Comparison of ENCODE assay signal across 20 mouse cellular contexts in genomic region chr8:78651670-78652069, GRCm38 (mm10).
A peak's percentile ranks its signal among the peaks of the same experiment; 100 is the strongest.
DNase-seq lines count a peak whose midpoint lies in the region; ATAC-seq and TF ChIP-seq lines count a peak whose summit lies in the region.
"Had no signal": no experiment of that assay in that cellular context is flagged by ENCODE, and none has a peak within 500 bp of the region (broad histone marks: within the 10 kb centered on the region; RNA-seq: fewer than 3 reads in every experiment).

No protein-coding gene starts in this region.

- no peaks in the 10 kb centered on the region for H3K27me3 ChIP-seq in intestine, postnatal 0 days (replicated peaks; ENCODE audit: control insufficient read depth, insufficient read depth, low read length)
- no peaks in the 10 kb centered on the region for H3K27me3 ChIP-seq in intestine, embryonic 15.5 days (replicated peaks)
- no peaks in the 10 kb centered on the region for H3K27me3 ChIP-seq in lung, postnatal 0 days (replicated peaks; ENCODE audit: insufficient read depth, low read length)
- H3K27me3 ChIP-seq in MEL (ENCODE audit: control insufficient read depth in 1 of 2, insufficient read depth in 2 of 2, low read length in 2 of 2), result no peaks in the 10 kb centered on the region
- H3K27me3 ChIP-seq in heart, embryonic 12.5 days (replicated peaks), result no peaks in the 10 kb centered on the region
- H3K27me3 ChIP-seq: hindbrain, embryonic 13.5 days; midbrain, embryonic 13.5 days; neural tube, embryonic 13.5 days had no signal

- WGBS in intestine, postnatal 0 days, result 79% methylated on average over 3 of the region's 3 CpGs
- WGBS in intestine, embryonic 15.5 days, result 87% methylated on average over 3 of the region's 3 CpGs
- 78% methylated on average over 3 of the region's 3 CpGs for WGBS in lung, postnatal 0 days
- WGBS in heart, embryonic 12.5 days, result 77% methylated on average over 3 of the region's 3 CpGs

- no peak for TF ChIP-seq POLR2A in MEL (IDR thresholded peaks at IDR 0.05; ENCODE audit: control insufficient read depth in 1 of 2, insufficient read depth in 1 of 2, low read depth in 1 of 2, low read length in 2 of 2, poor library complexity in 1 of 2)

- no peaks in the 10 kb centered on the region for H3K36me3 ChIP-seq in intestine, postnatal 0 days (ENCODE audit: control insufficient read depth, insufficient read depth)
- H3K36me3 ChIP-seq in intestine, embryonic 15.5 days, result no peaks in the 10 kb centered on the region
- H3K36me3 ChIP-seq in lung, postnatal 0 days (ENCODE audit: insufficient read depth, low read length), result no peaks in the 10 kb centered on the region
- no peaks in the 10 kb centered on the region for H3K36me3 ChIP-seq in MEL (ENCODE audit: control insufficient read depth in 1 of 2, insufficient read depth in 2 of 2, low read length in 2 of 2)
- H3K36me3 ChIP-seq in heart, embryonic 12.5 days, result no peaks in the 10 kb centered on the region
- H3K36me3 ChIP-seq: hindbrain, embryonic 13.5 days; midbrain, embryonic 13.5 days; neural tube, embryonic 13.5 days had no signal

- no peaks in the 10 kb centered on the region for H3K9me3 ChIP-seq in intestine, postnatal 0 days (ENCODE audit: control insufficient read depth)
- H3K9me3 ChIP-seq in intestine, embryonic 15.5 days, result no peaks in the 10 kb centered on the region
- no peaks in the 10 kb centered on the region for H3K9me3 ChIP-seq in lung, postnatal 0 days (ENCODE audit: low read length)
- no peaks in the 10 kb centered on the region for H3K9me3 ChIP-seq in MEL (replicated peaks; ENCODE audit: insufficient read depth, low read length)
- no peaks in the 10 kb centered on the region for H3K9me3 ChIP-seq in heart, embryonic 12.5 days (replicated peaks)
- H3K9me3 ChIP-seq: hindbrain, embryonic 13.5 days; midbrain, embryonic 13.5 days; neural tube, embryonic 13.5 days had no signal

- no peak overlapping the region for H3K4me3 ChIP-seq in intestine, postnatal 0 days (ENCODE audit: low read depth, low read length)
- no peak overlapping the region for H3K4me3 ChIP-seq in intestine, embryonic 15.5 days (replicated peaks)
- H3K4me3 ChIP-seq in lung, postnatal 0 days (ENCODE audit: low read depth, low read length), result no peak overlapping the region
- H3K4me3 ChIP-seq in MEL (ENCODE audit: control insufficient read depth in 1 of 2, insufficient read depth in 1 of 2, low read depth in 2 of 2, low read length in 2 of 2), result no peak overlapping the region
- H3K4me3 ChIP-seq in heart, embryonic 12.5 days, result no peak overlapping the region
- H3K4me3 ChIP-seq: hindbrain, embryonic 13.5 days; midbrain, embryonic 13.5 days; myocyte; neural tube, embryonic 13.5 days had no signal

- no peaks in the 10 kb centered on the region; the same call in 1 of the 2 replicates for H3K4me1 ChIP-seq in intestine, postnatal 0 days (replicated peaks; ENCODE audit: control insufficient read depth, insufficient read depth, low read length)
- 0 out of 2 replicates have a peak, but pooled peaks cover 3% of the 10 kb centered on the region for H3K4me1 ChIP-seq in intestine, embryonic 15.5 days (replicated peaks)
- H3K4me1 ChIP-seq in lung, postnatal 0 days (ENCODE audit: insufficient read depth, low read depth, low read length), result no peaks in the 10 kb centered on the region; the same call in 1 of the 2 replicates
- no peaks in the 10 kb centered on the region for H3K4me1 ChIP-seq in MEL (ENCODE audit: control insufficient read depth in 1 of 2, insufficient read depth in 2 of 2, low read length in 2 of 2)
- H3K4me1 ChIP-seq in heart, embryonic 12.5 days (replicated peaks), result peaks cover 25% of the 10 kb centered on the region
- H3K4me1 ChIP-seq: neural tube, embryonic 13.5 days had no signal

- H3K4me2 ChIP-seq in intestine, postnatal 0 days (replicated peaks; ENCODE audit: low read depth), result no peak overlapping the region
- no peak overlapping the region for H3K4me2 ChIP-seq in intestine, embryonic 15.5 days (replicated peaks)
- no peak overlapping the region for H3K4me2 ChIP-seq in lung, postnatal 0 days (replicated peaks; ENCODE audit: low read depth, low read length)
- H3K4me2 ChIP-seq in heart, embryonic 12.5 days, result no peak overlapping the region
- H3K4me2 ChIP-seq: hindbrain, embryonic 13.5 days; midbrain, embryonic 13.5 days; neural tube, embryonic 13.5 days had no signal

- no peak for TF ChIP-seq EP300 in lung, postnatal 0 days (IDR thresholded peaks at IDR 0.05)
- no peak for TF ChIP-seq EP300 in MEL (IDR thresholded peaks at IDR 0.05; ENCODE audit: low read depth in 1 of 2, low read length in 2 of 2)

- no peak for ATAC-seq in intestine, postnatal 0 days
- no peak for ATAC-seq in intestine, embryonic 15.5 days
- ATAC-seq in lung, postnatal 0 days, result no peak
- ATAC-seq in heart, embryonic 12.5 days (ENCODE audit: insufficient number of reproducible peaks, low FRiP score), result no peak
- ATAC-seq: inflammation-experienced regulatory T-cells, adult 6 months; midbrain, embryonic 13.5 days had no signal

- TF ChIP-seq CTCF in intestine, postnatal 0 days (IDR thresholded peaks at IDR 0.05; ENCODE audit: low read depth), result peak; percentile 41
- peak; percentile 32 for TF ChIP-seq CTCF in lung, postnatal 0 days (IDR thresholded peaks at IDR 0.05)
- TF ChIP-seq CTCF in MEL (IDR thresholded peaks at IDR 0.05 in 2 of 3, conservative IDR thresholded peaks at IDR 0.05 in 1 of 3; ENCODE audit: control insufficient read depth in 1 of 3, insufficient read depth in 1 of 3, low read depth in 2 of 3, low read length in 3 of 3, poor library complexity in 1 of 3, severe bottlenecking in 1 of 3), result peak in 1 of 3 experiments; percentile 19; a peak in 1 of 6 replicates

- TF ChIP-seq RAD21 in MEL (IDR thresholded peaks at IDR 0.05; ENCODE audit: low read depth, low read length), result peak; percentile 3

- no peaks in the 10 kb centered on the region for H3K79me2 ChIP-seq in MEL (ENCODE audit: control insufficient read depth, insufficient read depth, low read length, poor library complexity)

- peak; percentile 33 for DNase-seq in lung, postnatal 0 days (ENCODE audit: low spot score)
- no peak for DNase-seq in lung, postnatal 25 days (ENCODE audit: low spot score)
- DNase-seq in MEL (ENCODE audit: low read depth, low spot score) (no peak), adipocyte (ENCODE audit: low spot score) (peak; percentile 10)
- DNase-seq: adrenal gland, adult 8-10 months; cerebellum, adult 11-12 months; cerebellum, postnatal 10 days; heart, adult 11 months; kidney, adult 8-10 months; kidney, postnatal 25 days; thymus, postnatal 36 days had no signal

- H3K9ac ChIP-seq in intestine, postnatal 0 days (ENCODE audit: low read depth, low read length), result no peak overlapping the region
- H3K9ac ChIP-seq in intestine, embryonic 15.5 days, result no peak overlapping the region
- H3K9ac ChIP-seq in lung, postnatal 0 days (replicated peaks; ENCODE audit: low read depth), result no peak overlapping the region
- H3K9ac ChIP-seq in MEL (ENCODE audit: control insufficient read depth, low read depth, low read length, poor library complexity, severe bottlenecking), result no peak overlapping the region
- no peak overlapping the region for H3K9ac ChIP-seq in heart, embryonic 12.5 days
- H3K9ac ChIP-seq: hindbrain, embryonic 13.5 days; liver, embryonic 14.5 days; midbrain, embryonic 13.5 days; neural tube, embryonic 13.5 days had no signal

- no peak overlapping the region for H3K27ac ChIP-seq in intestine, postnatal 0 days (ENCODE audit: low read depth, low read length)
- no peak overlapping the region for H3K27ac ChIP-seq in intestine, embryonic 15.5 days
- no peak overlapping the region for H3K27ac ChIP-seq in lung, postnatal 0 days (ENCODE audit: low read length)
- H3K27ac ChIP-seq in MEL (ENCODE audit: control insufficient read depth, low read depth, low read length), result no peak overlapping the region
- H3K27ac ChIP-seq in heart, embryonic 12.5 days (ENCODE audit: poor library complexity, severe bottlenecking), result no peak overlapping the region
- H3K27ac ChIP-seq: hindbrain, embryonic 13.5 days; liver, embryonic 14.5 days; midbrain, embryonic 13.5 days; neural tube, embryonic 13.5 days had no signal

TF ChIP-seq in MEL, 35 proteins besides CTCF, POLR2A, EP300 and RAD21:
- TF ChIP-seq TBP (IDR thresholded peaks at IDR 0.05; ENCODE audit: low read depth, low read length), result no peak
- TF ChIP-seq MYC (IDR thresholded peaks at IDR 0.05; ENCODE audit: low read depth, low read length), result no peak
- no peak for TF ChIP-seq ELF1 (IDR thresholded peaks at IDR 0.05; ENCODE audit: low read depth, low read length)
- no peak for TF ChIP-seq SMC3 (IDR thresholded peaks at IDR 0.05; ENCODE audit: low read depth, low read length)
- TF ChIP-seq KAT2A (conservative IDR thresholded peaks at IDR 0.05; ENCODE audit: low read depth, low read length), result no peak
- TF ChIP-seq RCOR1 (IDR thresholded peaks at IDR 0.05; ENCODE audit: low read depth, low read length), result no peak
- no peak for TF ChIP-seq GATA1 (IDR thresholded peaks at IDR 0.05; ENCODE audit: low read depth, low read length)
- no peak for TF ChIP-seq USF2 (IDR thresholded peaks at IDR 0.05; ENCODE audit: borderline replicate concordance in 1 of 2, insufficient read depth in 1 of 2, low read depth in 1 of 2, low read length in 2 of 2)
- no peak for TF ChIP-seq ZNF384 (IDR thresholded peaks at IDR 0.05; ENCODE audit: low read depth, low read length)
- no peak for TF ChIP-seq ZKSCAN1 (IDR thresholded peaks at IDR 0.05; ENCODE audit: low read depth, low read length)
- TF ChIP-seq CHD2 (IDR thresholded peaks at IDR 0.05; ENCODE audit: low read length), result no peak
- no peak for TF ChIP-seq NRF1 (IDR thresholded peaks at IDR 0.05; ENCODE audit: insufficient read depth, low read depth, low read length, poor library complexity, severe bottlenecking)
- TF ChIP-seq TAL1 (IDR thresholded peaks at IDR 0.05; ENCODE audit: low read length), result no peak
- no peak for TF ChIP-seq TCF12 (IDR thresholded peaks at IDR 0.05; ENCODE audit: low read depth, low read length)

Comparison
In these comparisons a context has a peak if more than half of its experiments do, and no peak if none do; other contexts are left out.
1. DNase-seq: peak in lung, postnatal 0 days (single experiment) and adipocyte (single experiment); none in lung, postnatal 25 days (single experiment) and MEL (single experiment).